Mouse (Mus musculus) intestine, embryonic 16.5 days (tissue): ENCODE measurements at regions not wholly inside any gene's neighbourhood (a gene's known extent, or its start where the extent isn't known, plus 50 kb on each side); places are given as distances from the start of the nearest gene placed in this dataset.
"Not testable (repeated sequence)": the region's sequence is repeated elsewhere in the genome, so short reads cannot be mapped to it uniquely, and the experiment has no call there.

Experiments used
- ATAC-seq: fragments of 200-750 bp; cut with Nextera tagmentation; 2 replicates; pipeline ENCODE4 v1.8.0; 2017; ENCODE audit warnings: moderate TSS enrichment, moderate library complexity
- H3K27ac ChIP-seq: fragments of 300-500 bp; sonication (generic); 2 replicates; pipeline ENCODE4 v1.5.1; 2014; ENCODE audit warnings: mild to moderate bottlenecking, low read length
- H3K27me3 ChIP-seq: fragments of 300-500 bp; sonication (generic); replicated peaks from 2 replicates; pipeline ENCODE4 v1.6.1; 2014; ENCODE audit warnings: low read length, control low read depth, mixed read lengths; ENCODE audit not compliant: control insufficient read depth, insufficient read depth
- H3K36me3 ChIP-seq: fragments of 300-500 bp; sonication (generic); 2 replicates; pipeline ENCODE4 v1.6.1; 2014; ENCODE audit warnings: low read length, control low read depth; ENCODE audit not compliant: control insufficient read depth, insufficient read depth
- H3K4me1 ChIP-seq: fragments of 300-500 bp; sonication (generic); 2 replicates; pipeline ENCODE4 v1.6.1; 2014; ENCODE audit warnings: low read length, control low read depth, mixed read lengths; ENCODE audit not compliant: control insufficient read depth, insufficient read depth
- H3K4me2 ChIP-seq: fragments of 300-500 bp; sonication (generic); 2 replicates; pipeline ENCODE4 v1.6.1; 2014; ENCODE audit warnings: low read depth, low read length, control low read depth
- H3K4me3 ChIP-seq: fragments of 300-500 bp; sonication (generic); 2 replicates; pipeline ENCODE4 v1.5.1; 2014; ENCODE audit warnings: mild to moderate bottlenecking, low read length
- H3K9ac ChIP-seq: fragments of 300-500 bp; sonication (generic); 2 replicates; pipeline ENCODE4 v1.6.1; 2014; ENCODE audit warnings: low read depth, low read length
- H3K9me3 ChIP-seq: fragments of 300-500 bp; sonication (generic); 2 replicates; pipeline ENCODE4 v1.6.1; 2016; ENCODE audit warnings: low read length, control low read depth; ENCODE audit not compliant: control insufficient read depth
- WGBS: fragments of 180-500 bp; shearing (Covaris S2); extraction: QIAGEN DNeasy Blood & Tissue Kit; methylation state at CpG from one replicate; pipeline ENCODE4 v1.1.7; 2014; 5-methylcytosine and 5-hydroxymethylcytosine counted together

DNA sequence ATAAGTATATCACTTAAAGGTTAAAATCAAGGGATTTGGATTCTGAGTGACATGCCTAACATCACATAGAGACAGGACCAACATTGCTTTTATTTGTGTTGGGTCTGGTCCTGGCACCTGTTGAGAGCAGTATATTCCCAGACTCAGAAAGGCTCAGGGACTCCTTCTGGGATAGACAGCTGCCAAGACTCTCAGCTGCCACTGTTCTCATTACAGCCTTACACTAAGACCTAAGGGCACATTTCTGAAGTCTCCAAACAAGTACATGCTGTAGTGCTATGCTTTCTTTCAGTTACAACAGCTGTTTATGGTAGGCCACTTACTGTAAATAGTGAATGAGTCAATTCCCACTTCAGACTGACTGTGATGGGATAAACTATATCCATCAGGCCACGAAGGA lies 77.7 kb upstream of the Fam13a start:
- H3K27me3 ChIP-seq, result no peaks in the 10 kb centered on the region
- no peaks in the 10 kb centered on the region for H3K36me3 ChIP-seq
- H3K4me2 ChIP-seq, result no peak overlapping the region
- no peaks in the 10 kb centered on the region for H3K4me1 ChIP-seq
- WGBS, result 49% methylated on average over 1 of the region's 1 CpGs
- H3K4me3 ChIP-seq, result no peak overlapping the region
- H3K9me3 ChIP-seq, result no peaks in the 10 kb centered on the region
- ATAC-seq, result peak; percentile 46
- no peak overlapping the region for H3K27ac ChIP-seq
- H3K9ac ChIP-seq, result no peak overlapping the region

- no peak for ATAC-seq
- Histone ChIP-seq H3K9ac (no peak overlapping the region), H3K9me3 (no peaks in the 10 kb centered on the region), H3K27ac (no peak overlapping the region), H3K27me3 (no peaks in the 10 kb centered on the region), H3K4me1 (no peaks in the 10 kb centered on the region), H3K36me3 (no peaks in the 10 kb centered on the region), H3K4me3 (no peak overlapping the region), H3K4me2 (no peak overlapping the region)
- 48% methylated on average over 2 of the region's 2 CpGs for WGBS
These were observed 79.6 kb upstream of the Fam13a start for GRCm38 (mm10) chr6:59103936-59104335.

- Histone ChIP-seq H3K4me2 (no peak overlapping the region), H3K27ac (no peak overlapping the region), H3K27me3 (no peaks in the 10 kb centered on the region), H3K4me1 (no peaks in the 10 kb centered on the region), H3K36me3 (no peaks in the 10 kb centered on the region), H3K9ac (no peak overlapping the region), H3K4me3 (no peak overlapping the region), H3K9me3 (no peaks in the 10 kb centered on the region)
- WGBS, result 32% methylated on average over 2 of the region's 2 CpGs
- no peak for ATAC-seq
These were observed 80.1 kb upstream of the Fam13a start for GRCm38 (mm10) chr6:59104496-59104895.

GRCm38 (mm10) chr6:59108102-59108501 lies 83.8 kb upstream of the Fam13a start:
- Histone ChIP-seq H3K9ac (no peak overlapping the region), H3K27me3 (no peaks in the 10 kb centered on the region), H3K36me3 (no peaks in the 10 kb centered on the region), H3K4me1 (no peaks in the 10 kb centered on the region), H3K9me3 (no peaks in the 10 kb centered on the region), H3K4me3 (no peak overlapping the region), H3K4me2 (no peak overlapping the region), H3K27ac (no peak overlapping the region)
- ATAC-seq, result peak; percentile 96
- 62% methylated on average over 4 of the region's 4 CpGs for WGBS

GRCm38 (mm10) chr6:59132410-59132809 lies 76.3 kb upstream of the Tigd2 start:
- H3K9me3 ChIP-seq, result no peaks in the 10 kb centered on the region
- no peak overlapping the region for H3K9ac ChIP-seq
- 66% methylated on average over 2 of the region's 2 CpGs for WGBS
- no peak overlapping the region for H3K27ac ChIP-seq
- H3K36me3 ChIP-seq, result no peaks in the 10 kb centered on the region
- H3K4me3 ChIP-seq, result no peak overlapping the region
- H3K4me1 ChIP-seq, result no peaks in the 10 kb centered on the region
- ATAC-seq, result no peak
- no peak overlapping the region for H3K4me2 ChIP-seq
- H3K27me3 ChIP-seq, result no peaks in the 10 kb centered on the region

DNA sequence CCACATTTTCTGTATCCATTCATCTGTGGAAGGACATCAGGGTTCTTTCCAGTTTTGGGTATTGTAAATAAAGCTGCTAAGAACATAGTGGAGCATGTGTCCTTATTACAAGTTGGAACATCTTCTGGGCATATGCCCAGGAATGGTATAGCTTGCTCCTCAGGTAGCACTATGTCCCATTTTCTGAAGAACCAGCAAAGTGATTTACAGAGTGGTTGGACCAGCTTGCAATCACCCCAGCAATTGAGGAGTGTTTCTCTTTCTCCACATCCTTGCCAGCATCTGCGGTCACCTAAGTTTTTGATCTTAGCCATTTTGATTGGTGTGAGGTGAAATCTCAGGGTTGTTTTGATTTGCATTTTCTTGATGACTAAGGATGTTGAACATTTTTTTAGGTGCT lies 74.9 kb upstream of the Tigd2 start:
- not testable (repeated sequence) for ATAC-seq

GRCm38 (mm10) chr6:59139702-59140101 lies 69.0 kb upstream of the Tigd2 start:
- Histone ChIP-seq H3K9ac (no peak overlapping the region), H3K4me1 (no peaks in the 10 kb centered on the region), H3K27ac (no peak overlapping the region), H3K27me3 (no peaks in the 10 kb centered on the region), H3K36me3 (no peaks in the 10 kb centered on the region), H3K9me3 (no peaks in the 10 kb centered on the region), H3K4me2 (no peak overlapping the region), H3K4me3 (no peak overlapping the region)
- ATAC-seq, result peak; percentile 79

More for the DNA sequence above, 74.9 kb upstream of the Tigd2 start:
- 94% methylated on average over 1 of the region's 1 CpGs for WGBS
- H3K4me1 ChIP-seq, H3K4me3 ChIP-seq, H3K36me3 ChIP-seq, H3K9me3 ChIP-seq, H3K4me2 ChIP-seq, H3K27me3 ChIP-seq, H3K27ac ChIP-seq, H3K9ac ChIP-seq: not testable (repeated sequence)

DNA sequence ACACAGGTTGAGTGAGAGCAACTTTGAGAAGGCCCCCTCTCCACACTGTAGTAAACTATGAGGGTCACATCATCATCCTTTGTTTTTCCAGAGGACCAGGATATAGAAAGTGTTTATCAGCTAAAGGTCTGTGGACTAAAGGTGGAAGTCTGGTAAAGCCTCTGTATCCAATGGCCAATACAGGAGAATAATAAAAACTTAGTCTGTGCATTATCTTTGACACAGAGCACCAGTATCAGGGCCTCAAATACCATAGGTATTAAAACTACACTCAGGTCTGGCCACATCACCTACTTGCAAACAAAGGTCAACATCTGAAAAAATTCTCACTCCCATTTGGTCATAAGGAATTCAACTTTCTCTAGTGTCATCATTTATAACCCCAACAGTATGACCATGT lies 66.6 kb upstream of the Tigd2 start:
- Histone ChIP-seq H3K9ac (no peak overlapping the region), H3K4me1 (no peaks in the 10 kb centered on the region), H3K36me3 (no peaks in the 10 kb centered on the region), H3K27me3 (no peaks in the 10 kb centered on the region), H3K4me3 (no peak overlapping the region), H3K9me3 (no peaks in the 10 kb centered on the region), H3K27ac (no peak overlapping the region), H3K4me2 (no peak overlapping the region)
- peak; percentile 60 for ATAC-seq

DNA sequence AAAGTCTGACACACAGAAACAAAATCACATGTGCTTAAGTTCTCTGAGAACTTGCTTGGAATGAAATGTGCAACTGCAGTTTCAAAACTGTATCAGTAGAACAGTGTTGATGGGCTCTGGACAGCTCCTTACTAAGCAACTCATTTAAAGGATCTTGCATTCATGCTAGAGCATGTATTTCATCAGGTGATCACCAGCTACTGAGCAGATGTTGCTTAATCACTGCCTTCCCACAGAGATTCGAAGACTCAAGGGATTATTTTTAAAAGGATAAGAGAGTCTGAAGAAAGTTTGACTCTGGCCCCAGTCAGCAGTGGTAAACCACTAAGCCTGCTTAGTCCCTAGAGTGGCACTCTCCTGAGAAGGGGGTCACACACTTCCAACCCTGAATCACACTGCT lies 61.2 kb upstream of the Tigd2 start:
- Histone ChIP-seq H3K27ac (no peak overlapping the region), H3K9ac (no peak overlapping the region), H3K4me3 (no peak overlapping the region), H3K27me3 (no peaks in the 10 kb centered on the region), H3K9me3 (no peaks in the 10 kb centered on the region), H3K4me2 (no peak overlapping the region), H3K4me1 (no peaks in the 10 kb centered on the region), H3K36me3 (no peaks in the 10 kb centered on the region)
- ATAC-seq, result no peak
- WGBS, result 47% methylated on average over 1 of the region's 1 CpGs

DNA sequence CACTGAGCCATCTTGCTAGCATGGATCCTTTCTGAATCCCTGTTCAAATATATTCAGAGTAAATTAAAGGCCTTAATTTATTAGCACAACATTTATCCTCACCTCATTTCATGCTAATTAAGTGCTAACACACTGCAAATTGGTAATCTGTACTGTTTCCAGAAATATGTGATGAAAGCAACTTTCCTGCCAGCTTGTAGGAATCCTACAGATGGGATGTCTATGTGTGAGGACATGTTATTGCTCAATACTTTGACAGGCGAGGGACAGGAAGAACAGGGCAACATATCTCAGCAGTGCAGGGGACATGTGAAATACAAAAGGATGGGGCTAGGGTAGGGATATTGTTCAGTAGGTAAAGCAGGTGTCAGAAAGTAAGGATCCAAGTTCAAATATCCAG lies 53.0 kb upstream of the Tigd2 start:
- no peaks in the 10 kb centered on the region for H3K27me3 ChIP-seq
- no peaks in the 10 kb centered on the region for H3K4me1 ChIP-seq
- H3K4me2 ChIP-seq, result no peak overlapping the region
- no peak overlapping the region for H3K9ac ChIP-seq
- 69% methylated on average over 1 of the region's 1 CpGs for WGBS
- ATAC-seq, result no peak
- H3K4me3 ChIP-seq, result no peak overlapping the region
- no peak overlapping the region for H3K27ac ChIP-seq
- H3K36me3 ChIP-seq, result no peaks in the 10 kb centered on the region
- H3K9me3 ChIP-seq, result no peaks in the 10 kb centered on the region
